Mouse (Mus musculus) forebrain, postnatal 0 days (tissue): ENCODE measurements at regions not wholly inside any gene's neighbourhood (a gene's known extent, or its start where the extent isn't known, plus 50 kb on each side); places are given as distances from the start of the nearest gene placed in this dataset.

ENCODE experiments used
- ATAC-seq: fragments of 200-750 bp; cut with Nextera tagmentation; 2 replicates; pipeline ENCODE4 v1.8.0; 2017; ENCODE audit warnings: mild to moderate bottlenecking, moderate library complexity
- DNase-seq: peaks from one replicate; pipeline ENCODE4 v3.0.0-alpha.2; 2015
- H3K27ac ChIP-seq: fragments of 300-500 bp; sonication (generic); 2 replicates; pipeline ENCODE4 v1.5.1; 2014; ENCODE audit warnings: low read depth, mild to moderate bottlenecking, antibody characterized with exemption, low read length, moderate library complexity, mixed read lengths
- H3K27me3 ChIP-seq: fragments of 300-500 bp; sonication (generic); 2 replicates; pipeline ENCODE4 v1.6.1; 2014; ENCODE audit warnings: mild to moderate bottlenecking, low read length, mixed read lengths; ENCODE audit not compliant: insufficient read depth
- H3K36me3 ChIP-seq: fragments of 300-500 bp; sonication (generic); 2 replicates; pipeline ENCODE4 v1.6.1; 2014; ENCODE audit warnings: mild to moderate bottlenecking, moderate library complexity; ENCODE audit not compliant: insufficient read depth
- H3K4me1 ChIP-seq: fragments of 300-500 bp; sonication (generic); 2 replicates; pipeline ENCODE4 v1.6.1; 2014; ENCODE audit warnings: antibody characterized with exemption; ENCODE audit not compliant: insufficient read depth
- H3K4me2 ChIP-seq: fragments of 300-500 bp; sonication (generic); 2 replicates; pipeline ENCODE4 v1.6.1; 2014; ENCODE audit warnings: low read depth, mild to moderate bottlenecking, moderate library complexity
- H3K4me3 ChIP-seq: fragments of 300-500 bp; sonication (generic); 2 replicates; pipeline ENCODE4 v1.5.1; 2014; ENCODE audit warnings: low read depth, low read length, mixed read lengths
- H3K9ac ChIP-seq: fragments of 300-500 bp; sonication (generic); 2 replicates; pipeline ENCODE4 v1.6.1; 2014; ENCODE audit warnings: mild to moderate bottlenecking
- H3K9me3 ChIP-seq: fragments of 300-500 bp; sonication (generic); 2 replicates; pipeline ENCODE4 v1.6.1; 2016; ENCODE audit warnings: low read length
- CTCF ChIP-seq: sonication (generic); IDR thresholded peaks from 2 replicates; pipeline ENCODE4 v1.5.1; 2016; ENCODE audit warnings: antibody characterized with exemption, control low read depth, low read depth
- WGBS: fragments of 180-500 bp; shearing (Covaris S2); extraction: QIAGEN DNeasy Blood & Tissue Kit; methylation state at CpG from one replicate; pipeline ENCODE4 v1.1.7; 2014; 5-methylcytosine and 5-hydroxymethylcytosine counted together

GRCm38 (mm10) chr10:21789847-21790530 lies 92.0 kb upstream of the Sgk1 start:
- Histone ChIP-seq H3K4me3 (no peak overlapping the region), H3K4me2 (no peak overlapping the region), H3K9me3 (no peaks in the 10 kb centered on the region), H3K36me3 (no peaks in the 10 kb centered on the region), H3K9ac (no peak overlapping the region), H3K27me3 (no peaks in the 10 kb centered on the region), H3K4me1 (0 out of 2 replicates have a peak, but pooled peaks cover 7% of the 10 kb centered on the region), H3K27ac (no peak overlapping the region)
- no peak for DNase-seq
- no peak for TF ChIP-seq CTCF
- no peak for ATAC-seq
- 78% methylated on average over 17 of the region's 17 CpGs for WGBS

DNA sequence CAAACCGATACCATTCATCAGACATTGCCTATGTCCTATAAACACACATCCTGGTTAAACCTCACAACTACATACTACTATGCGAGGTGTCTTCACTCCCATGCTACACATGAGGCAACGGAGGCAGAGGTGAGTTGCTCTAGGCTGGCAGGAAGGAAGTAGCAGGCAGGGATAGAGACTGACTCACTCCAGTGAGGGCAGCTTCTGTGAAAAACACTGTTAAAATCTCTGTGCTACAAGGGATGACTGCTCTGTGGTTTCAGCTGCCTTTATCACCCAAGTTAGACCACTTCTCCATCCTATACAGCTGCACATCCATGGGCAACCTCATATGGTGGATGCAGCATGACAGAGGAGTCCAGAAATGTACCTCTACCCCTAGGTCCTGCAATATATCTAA lies 91.0 kb upstream of the Sgk1 start:
- Histone ChIP-seq H3K9me3 (no peaks in the 10 kb centered on the region), H3K27me3 (no peaks in the 10 kb centered on the region), H3K4me1 (0 out of 2 replicates have a peak, but pooled peaks cover 7% of the 10 kb centered on the region), H3K4me2 (no peak overlapping the region), H3K27ac (no peak overlapping the region), H3K4me3 (no peak overlapping the region), H3K36me3 (no peaks in the 10 kb centered on the region), H3K9ac (no peak overlapping the region)
- 95% methylated on average over 3 of the region's 3 CpGs for WGBS
- TF ChIP-seq CTCF, result no peak
- no peak for DNase-seq
- ATAC-seq, result no peak

DNA sequence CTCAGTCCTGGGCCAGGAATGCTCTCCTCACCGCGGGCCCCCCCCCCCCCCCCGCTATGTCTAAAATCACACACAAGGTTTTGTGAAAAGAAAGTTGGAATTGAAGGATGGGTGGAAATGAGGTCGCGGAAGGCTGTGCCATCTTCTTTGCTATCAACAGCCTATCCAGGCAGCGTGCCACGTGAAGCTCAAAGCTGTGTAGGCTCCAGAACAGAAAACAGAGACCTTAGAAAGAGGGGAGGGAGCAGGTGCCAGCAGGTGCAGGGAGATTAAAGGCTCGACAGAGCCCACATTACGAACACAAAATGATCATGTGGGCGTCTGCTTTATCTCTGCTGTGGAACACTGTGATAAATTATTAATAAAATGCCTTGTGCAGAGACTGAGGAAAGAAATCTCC lies 89.6 kb upstream of the Sgk1 start:
- Histone ChIP-seq H3K27ac (no peak overlapping the region), H3K27me3 (no peaks in the 10 kb centered on the region), H3K9ac (no peak overlapping the region), H3K9me3 (no peaks in the 10 kb centered on the region), H3K4me3 (no peak overlapping the region), H3K4me2 (no peak overlapping the region), H3K4me1 (0 out of 2 replicates have a peak, but pooled peaks cover 7% of the 10 kb centered on the region), H3K36me3 (no peaks in the 10 kb centered on the region)
- ATAC-seq (no peak), DNase-seq (peak; percentile 38)
- 24% methylated on average over 10 of the region's 10 CpGs for WGBS
- no peak for TF ChIP-seq CTCF

- no peaks in the 10 kb centered on the region for H3K9me3 ChIP-seq
- 0 out of 2 replicates have a peak, but pooled peaks cover 7% of the 10 kb centered on the region for H3K4me1 ChIP-seq
- H3K4me2 ChIP-seq, result no peak overlapping the region
- WGBS, result 66% methylated on average over 11 of the region's 11 CpGs
- ATAC-seq (peak; percentile 92), DNase-seq (peak; percentile 78)
- no peaks in the 10 kb centered on the region for H3K36me3 ChIP-seq
- no peak overlapping the region for H3K4me3 ChIP-seq
- peak overlapping the region; percentile 66 for H3K27ac ChIP-seq
- H3K27me3 ChIP-seq, result no peaks in the 10 kb centered on the region
- H3K9ac ChIP-seq, result no peak overlapping the region
- no peak for TF ChIP-seq CTCF
Observed at GRCm38 (mm10) chr10:21793641-21794040, 88.3 kb upstream of the Sgk1 start.

DNA sequence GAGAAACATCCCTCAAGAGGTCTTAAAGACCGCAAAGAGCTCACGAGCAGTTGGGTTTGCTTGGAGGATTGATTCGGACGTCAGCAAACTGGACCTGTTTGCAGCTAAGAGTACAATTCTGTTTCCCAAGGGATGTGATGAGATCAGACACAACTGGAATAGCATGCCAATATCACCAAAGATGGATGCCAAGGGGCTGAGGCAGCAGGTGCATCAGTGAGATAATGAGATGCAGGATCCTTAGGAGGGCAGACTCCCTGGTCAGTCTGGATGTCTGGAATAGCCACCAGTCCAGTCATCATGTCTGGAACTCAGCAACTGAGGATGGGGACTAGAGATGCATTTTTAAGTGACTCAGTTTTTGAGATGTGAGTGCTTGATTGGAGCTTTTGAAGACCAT lies 85.6 kb upstream of the Sgk1 start:
- 0 out of 2 replicates have a peak, but pooled peaks cover 7% of the 10 kb centered on the region for H3K4me1 ChIP-seq
- TF ChIP-seq CTCF, result no peak
- ATAC-seq, result no peak

GRCm38 (mm10) chr10:21798103-21798502 lies 83.9 kb upstream of the Sgk1 start:
- no peak for ATAC-seq

More for the DNA sequence above, 85.6 kb upstream of the Sgk1 start:
- H3K9me3 ChIP-seq, result no peaks in the 10 kb centered on the region
- H3K4me3 ChIP-seq, result no peak overlapping the region
- no peaks in the 10 kb centered on the region for H3K36me3 ChIP-seq
- DNase-seq, result no peak
- H3K27ac ChIP-seq, result no peak overlapping the region
- H3K4me2 ChIP-seq, result no peak overlapping the region
- WGBS, result 94% methylated on average over 4 of the region's 4 CpGs
- no peaks in the 10 kb centered on the region for H3K27me3 ChIP-seq
- no peak overlapping the region for H3K9ac ChIP-seq

DNA sequence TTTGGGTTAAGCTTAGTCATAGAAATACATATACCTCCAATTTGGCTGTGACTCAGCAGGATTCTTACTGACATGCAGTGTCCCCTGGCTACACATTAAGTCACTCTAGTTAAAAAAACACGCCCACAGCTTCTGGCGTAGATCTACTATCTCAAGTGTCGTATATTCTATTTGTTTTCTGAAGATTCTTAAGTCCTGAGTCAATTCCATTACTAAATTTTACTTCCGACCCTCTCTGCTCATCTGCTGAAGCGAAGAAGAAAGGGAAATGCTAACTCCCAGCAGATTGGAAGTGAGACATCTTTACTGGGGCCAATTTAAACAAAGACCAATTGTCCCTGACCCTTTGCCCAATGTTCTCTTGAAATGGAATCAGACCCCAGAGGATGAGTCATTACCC lies 80.4 kb upstream of the Sgk1 start:
- no peak for TF ChIP-seq CTCF
- Histone ChIP-seq H3K27me3 (no peaks in the 10 kb centered on the region), H3K27ac (no peak overlapping the region), H3K9me3 (no peaks in the 10 kb centered on the region), H3K4me2 (no peak overlapping the region), H3K4me1 (no peaks in the 10 kb centered on the region), H3K36me3 (no peaks in the 10 kb centered on the region), H3K4me3 (no peak overlapping the region), H3K9ac (no peak overlapping the region)
- WGBS, result 90% methylated on average over 5 of the region's 5 CpGs
- ATAC-seq, result no peak
- DNase-seq, result no peak

More at GRCm38 (mm10) chr10:21798103-21798502, 83.9 kb upstream of the Sgk1 start:
- no peak for DNase-seq
- H3K4me2 ChIP-seq, result no peak overlapping the region
- H3K4me1 ChIP-seq, result 0 out of 2 replicates have a peak, but pooled peaks cover under 1% of the 10 kb centered on the region
- H3K4me3 ChIP-seq, result no peak overlapping the region
- no peak for TF ChIP-seq CTCF
- WGBS, result 80% methylated on average over 6 of the region's 6 CpGs
- no peak overlapping the region for H3K9ac ChIP-seq
- H3K27ac ChIP-seq, result no peak overlapping the region
- no peaks in the 10 kb centered on the region for H3K27me3 ChIP-seq
- H3K36me3 ChIP-seq, result no peaks in the 10 kb centered on the region
- no peaks in the 10 kb centered on the region for H3K9me3 ChIP-seq
